Mouse (Mus musculus): ENCODE data around the gene Pde1a.
"Not testable (repeated sequence)": the region's sequence is repeated elsewhere in the genome, so short reads cannot be mapped to it uniquely, and the experiment has no call there.

Pde1a gene

DNA sequence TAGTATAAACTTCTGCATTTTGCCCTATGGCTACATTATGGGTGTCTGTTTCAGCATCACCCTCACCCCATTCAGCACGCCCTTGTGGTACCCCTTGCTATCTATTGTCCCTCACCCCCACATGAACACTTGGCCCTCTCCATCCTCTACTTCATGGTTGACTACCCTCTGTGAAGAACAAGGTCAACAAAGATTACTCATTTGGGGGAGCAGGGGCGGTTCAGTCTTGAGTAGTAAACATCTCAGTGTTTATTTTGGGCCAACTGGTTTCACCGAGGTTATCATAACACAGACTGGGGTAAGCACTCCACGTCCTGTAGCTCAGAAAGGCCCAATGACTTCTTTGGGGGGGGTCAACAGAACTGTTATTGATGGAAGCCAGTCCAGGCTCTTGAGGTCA is 164.3 kb downstream of the Pde1a start:
- no peak for DNase-seq (ENCODE audit: low spot score)

DNA sequence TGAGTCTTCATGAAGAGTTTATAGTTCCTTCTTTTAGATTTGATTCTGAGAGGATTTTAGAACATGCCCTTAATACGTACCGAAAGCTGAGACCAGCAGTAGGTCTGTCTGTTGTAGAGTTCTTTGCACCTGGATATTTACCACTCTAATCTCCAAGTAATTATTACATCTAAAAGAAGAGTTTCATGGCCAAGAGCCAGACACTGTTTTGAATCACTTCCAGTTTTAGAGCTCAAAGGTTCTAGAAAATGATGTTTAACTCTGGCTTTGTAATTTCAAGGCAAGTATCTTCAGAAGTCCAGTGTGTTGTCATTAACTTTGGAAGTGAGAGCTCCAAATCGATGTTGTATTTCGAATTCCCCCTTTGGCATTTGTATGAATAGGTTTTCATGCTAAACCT is 167.8 kb downstream of the Pde1a start:
- DNase-seq (ENCODE audit: low spot score), result no peak

DNA sequence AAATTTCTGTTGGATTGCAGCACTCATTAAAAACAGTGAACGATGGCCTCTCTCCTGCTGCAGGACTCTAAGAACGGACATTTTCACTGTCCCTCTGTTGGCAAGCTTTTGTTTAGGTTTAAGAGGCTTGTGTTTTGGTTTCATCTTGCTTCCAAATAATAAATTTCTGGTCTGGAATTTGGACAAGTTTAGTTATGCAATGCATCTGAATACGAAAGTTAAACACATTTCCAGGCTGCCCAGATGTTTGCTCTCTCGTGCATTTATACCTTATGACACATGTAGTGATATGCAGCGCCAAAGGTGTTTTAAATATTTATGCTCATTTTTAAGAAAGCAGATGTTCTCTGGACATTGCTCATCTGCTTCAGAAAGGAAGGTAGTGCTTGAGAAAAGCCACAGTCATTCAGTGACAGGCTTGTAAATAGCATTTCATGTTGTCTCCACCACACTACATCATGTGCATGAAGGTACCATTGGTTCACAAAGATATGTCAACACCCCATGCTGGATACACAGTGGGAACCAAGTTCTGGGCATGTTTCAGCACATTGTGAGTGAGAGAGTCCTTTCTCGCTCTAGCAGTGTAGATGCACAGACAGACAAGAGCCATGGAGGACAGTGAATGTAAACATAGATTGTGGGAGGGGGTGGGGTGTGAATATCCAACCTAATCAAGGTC is 171.5 kb downstream of the Pde1a start:
- DNase-seq (ENCODE audit: low spot score), result no peak

DNA sequence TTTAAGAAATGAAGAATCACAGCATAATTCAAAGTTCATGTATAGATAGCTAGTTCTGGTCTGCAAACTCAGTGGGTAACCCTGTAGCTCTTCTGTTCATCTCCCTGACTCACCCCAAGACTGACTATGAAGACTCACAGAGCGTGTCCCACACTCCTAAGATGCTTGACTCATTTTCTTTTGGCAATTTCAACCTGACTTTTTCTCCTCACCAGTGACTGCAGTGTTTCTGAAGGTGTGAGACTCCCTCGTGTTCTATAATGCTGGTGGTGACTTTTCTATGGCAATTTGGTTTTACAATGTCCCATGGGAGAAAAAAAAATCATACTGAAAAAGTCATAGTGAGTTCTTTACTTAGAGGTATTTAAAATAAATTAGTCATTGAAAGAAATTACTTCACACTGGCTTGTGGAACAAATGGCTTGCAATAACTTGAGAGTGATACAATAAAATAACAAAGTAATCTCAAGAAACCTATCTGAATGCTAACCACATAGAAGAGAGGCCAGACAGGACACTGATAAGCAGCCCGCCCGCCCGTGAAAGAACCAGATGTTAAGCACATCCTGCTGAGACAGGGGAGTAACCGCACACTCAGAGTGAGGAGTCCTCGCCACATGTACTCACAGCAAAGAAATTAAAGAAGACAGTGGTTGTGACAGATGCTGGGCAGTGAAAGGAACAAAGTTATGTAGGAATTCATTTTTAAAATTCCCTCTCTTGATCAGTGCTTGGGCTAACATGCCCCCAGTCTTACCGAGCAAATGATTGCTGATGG is 183.2 kb downstream of the Pde1a start:
- no peak for DNase-seq (ENCODE audit: low spot score)

DNA sequence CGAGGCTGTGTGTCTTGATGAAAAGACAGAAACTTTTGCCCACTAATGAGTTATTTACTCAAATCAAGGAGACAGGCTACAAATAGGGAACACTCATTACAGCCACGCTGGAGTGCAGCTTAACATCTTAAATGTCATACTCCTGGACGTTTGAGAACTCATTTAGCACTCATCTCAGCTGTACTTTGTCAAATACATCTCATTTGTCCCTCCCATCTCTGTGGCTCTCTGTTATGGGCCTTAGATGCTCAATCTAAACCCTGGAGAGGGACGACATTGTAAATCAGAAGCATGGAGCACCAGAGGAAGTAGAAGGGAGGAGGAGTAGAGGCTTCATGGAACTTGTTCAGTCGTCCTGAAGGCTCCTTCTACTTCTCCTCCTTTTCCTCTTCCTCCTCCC is 194.6 kb downstream of the Pde1a start:
- DNase-seq (ENCODE audit: low spot score), result no peak

DNA sequence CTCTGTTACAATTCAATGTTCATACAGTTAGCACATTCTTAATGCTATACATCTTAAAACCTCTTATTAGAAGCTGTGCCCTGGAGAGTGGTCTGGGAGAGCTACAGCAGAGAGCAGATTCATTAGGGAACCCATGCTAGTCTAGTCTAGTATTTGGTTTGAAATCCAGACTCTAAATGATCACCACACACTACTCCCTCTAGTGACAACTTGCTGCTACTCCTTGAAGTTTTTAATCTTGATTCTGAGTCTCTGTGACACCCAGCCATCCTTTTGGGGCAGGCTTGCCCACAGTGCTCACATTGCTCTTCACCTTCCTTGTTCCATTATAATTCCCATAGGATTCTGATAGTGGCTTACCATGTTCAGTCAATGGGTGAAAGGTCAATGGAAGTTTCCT is 206.9 kb downstream of the Pde1a start:
- DNase-seq (ENCODE audit: low spot score), result no peak

DNA sequence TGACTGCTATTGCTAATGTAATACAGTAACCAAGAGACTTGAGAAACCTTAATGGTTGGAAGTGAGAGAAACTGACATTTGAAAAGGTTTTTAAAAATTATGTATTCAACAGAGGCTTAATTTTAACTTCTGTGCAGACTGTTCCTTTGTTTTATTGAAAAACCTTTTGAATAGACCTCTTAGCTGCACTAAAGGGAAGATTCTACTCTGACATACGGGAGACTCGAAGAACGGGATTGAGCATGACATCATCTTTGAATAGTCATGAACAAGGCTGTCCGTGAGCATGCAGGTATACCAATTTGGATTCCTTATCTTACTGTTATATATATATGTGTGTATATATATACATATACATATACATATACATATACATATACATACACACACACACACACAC is 207.9 kb downstream of the Pde1a start:
- no peak for DNase-seq (ENCODE audit: low spot score)

DNA sequence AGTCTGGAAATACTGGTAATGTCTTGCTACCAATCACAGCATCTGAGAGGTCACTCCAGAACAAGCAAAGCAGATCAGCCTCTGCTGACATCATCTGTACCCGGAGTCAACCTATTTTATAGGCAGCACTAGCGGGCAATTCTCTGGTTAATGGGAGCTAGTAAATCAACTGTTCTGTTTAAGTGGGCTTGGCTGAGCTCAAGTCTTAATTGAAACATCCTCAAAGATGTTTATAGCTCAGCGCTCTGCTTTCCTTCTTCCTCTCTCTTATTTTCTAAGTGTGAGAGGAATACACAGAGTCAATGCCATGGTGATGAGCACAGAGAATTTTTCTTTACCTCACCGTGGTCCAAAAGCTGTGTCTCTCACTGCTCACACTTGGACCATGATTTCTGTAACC is 208.8 kb downstream of the Pde1a start:
- DNase-seq (ENCODE audit: low spot score), result no peak

DNA sequence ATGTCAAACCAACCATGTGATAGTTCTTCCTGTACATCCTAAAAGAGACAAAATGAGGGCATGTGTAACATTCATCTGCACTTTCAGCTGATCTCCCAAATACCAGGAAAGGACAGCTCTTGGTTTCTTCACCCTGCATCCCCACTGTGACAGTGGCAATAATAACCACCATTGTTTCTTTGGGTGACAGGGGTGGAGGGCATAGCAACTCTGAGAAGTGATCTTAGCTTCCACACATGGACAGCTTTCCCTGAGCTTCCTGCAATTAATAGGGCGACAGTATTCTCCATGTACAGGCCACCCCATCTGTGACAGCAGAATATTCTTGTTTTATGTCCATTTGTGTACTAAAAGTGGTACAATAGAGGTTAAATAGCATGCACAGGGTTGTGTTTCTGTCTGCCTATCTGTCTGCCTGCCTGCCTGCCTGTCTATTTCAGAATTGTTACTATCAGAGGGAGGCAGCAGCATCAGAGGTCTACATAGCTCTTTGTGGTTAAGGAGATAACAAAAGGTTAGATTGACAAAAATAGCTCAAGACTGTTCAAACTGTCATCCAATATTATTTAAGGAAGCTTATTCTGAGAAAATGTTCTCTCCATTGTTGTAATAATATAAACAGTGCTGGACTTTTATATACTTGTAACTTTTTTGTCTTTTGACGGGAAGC is 227.3 kb downstream of the Pde1a start:
- no peak for DNase-seq (ENCODE audit: low spot score)

DNA sequence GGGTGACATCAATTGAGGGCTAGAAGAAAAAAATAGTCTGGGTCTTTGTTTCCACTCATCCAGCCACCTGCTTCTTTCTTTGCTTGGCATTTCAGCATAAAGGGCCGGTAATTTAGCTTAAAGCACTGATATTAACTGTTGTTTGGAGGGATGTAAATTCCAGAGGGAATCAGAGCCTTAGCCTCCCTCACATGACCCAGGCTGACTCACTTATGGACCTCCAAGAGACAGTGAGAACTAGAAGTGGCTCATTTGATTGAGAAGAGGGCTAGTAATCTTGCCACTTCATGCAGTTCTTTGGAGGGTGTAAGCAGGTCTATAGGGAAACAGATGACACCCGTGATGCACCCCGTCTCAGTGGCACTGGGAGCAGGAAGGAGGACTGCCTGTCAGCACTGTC is 230.7 kb downstream of the Pde1a start:
- no peak for DNase-seq (ENCODE audit: low spot score)

DNA sequence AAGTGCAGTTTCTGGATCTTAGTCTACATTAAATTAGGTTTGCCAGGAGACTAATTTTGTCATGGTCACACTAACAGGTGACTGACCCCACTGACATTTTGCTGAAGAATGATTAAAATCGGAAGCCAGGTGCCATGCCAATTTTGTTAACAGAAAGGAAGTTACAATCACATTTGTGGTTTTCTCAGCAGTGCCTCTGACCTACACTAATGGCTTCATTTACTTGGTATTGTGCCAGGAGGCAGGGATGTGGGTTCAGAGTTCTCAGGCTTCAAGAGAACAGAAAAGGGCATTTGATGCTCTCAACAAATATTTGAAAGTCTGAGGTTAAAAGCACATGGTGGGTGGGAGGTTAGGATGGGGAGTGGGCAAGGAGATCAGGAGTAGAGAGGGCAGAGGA is 236.4 kb downstream of the Pde1a start:
- no peak for DNase-seq (ENCODE audit: low spot score)

DNA sequence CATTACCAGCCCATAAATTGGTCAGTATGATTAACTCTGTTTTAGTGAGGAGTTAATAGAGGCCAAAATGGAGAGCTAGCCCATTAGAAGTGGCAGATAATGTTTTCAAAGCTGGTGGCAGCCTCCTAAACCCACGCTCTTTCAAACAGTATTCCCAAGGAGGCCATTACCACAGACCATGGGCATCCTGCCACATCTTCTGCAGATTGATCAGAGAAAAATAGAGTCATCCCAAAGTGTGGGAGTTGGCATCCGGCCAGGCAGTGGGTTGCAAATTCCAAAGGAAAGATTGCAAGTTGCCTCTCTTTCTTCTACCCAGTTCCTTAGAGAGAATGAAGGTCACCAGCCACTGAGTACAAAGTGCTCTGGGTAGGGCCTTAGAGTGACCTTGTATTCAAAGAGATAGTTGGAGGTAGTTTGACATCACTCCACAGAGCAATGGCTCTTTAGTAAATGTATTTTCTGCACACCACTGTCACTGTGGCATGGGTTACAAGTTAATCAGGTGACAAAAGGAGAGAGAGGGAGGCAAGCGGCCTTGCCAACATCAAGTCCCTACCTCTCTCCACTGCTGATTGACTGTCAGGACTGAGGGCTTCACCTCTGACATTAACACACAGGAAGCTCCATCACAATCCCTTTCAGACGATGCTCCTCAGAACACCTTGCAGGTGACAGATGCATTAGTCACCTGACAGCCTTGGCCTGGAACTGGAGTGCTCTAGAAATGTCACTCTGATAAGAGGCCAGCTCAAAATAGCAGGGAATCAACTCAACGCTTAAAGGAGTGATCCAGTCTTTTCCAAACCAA is 237.3 kb downstream of the Pde1a start:
- DNase-seq (ENCODE audit: low spot score), result peak; percentile 31

DNA sequence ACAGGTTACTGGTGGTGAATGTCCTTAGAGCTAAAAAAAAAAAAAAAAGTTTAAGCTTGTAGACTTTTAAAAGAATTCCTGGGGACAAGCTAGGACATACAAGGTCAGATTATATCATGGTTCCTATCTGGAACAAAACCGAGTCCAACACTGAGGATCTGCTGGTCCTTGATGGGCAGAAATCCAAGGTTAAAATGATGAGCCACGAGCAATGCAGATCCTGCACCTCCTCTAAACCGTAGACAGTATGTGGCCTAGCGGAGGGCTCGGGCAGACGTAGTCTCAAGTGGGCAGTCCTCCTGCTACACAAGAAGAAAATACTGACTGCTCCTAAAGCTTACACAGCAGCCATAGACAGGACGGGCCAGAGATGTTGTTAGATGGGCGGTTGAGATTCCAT is 238.5 kb downstream of the Pde1a start:
- DNase-seq (ENCODE audit: low spot score), result no peak

DNA sequence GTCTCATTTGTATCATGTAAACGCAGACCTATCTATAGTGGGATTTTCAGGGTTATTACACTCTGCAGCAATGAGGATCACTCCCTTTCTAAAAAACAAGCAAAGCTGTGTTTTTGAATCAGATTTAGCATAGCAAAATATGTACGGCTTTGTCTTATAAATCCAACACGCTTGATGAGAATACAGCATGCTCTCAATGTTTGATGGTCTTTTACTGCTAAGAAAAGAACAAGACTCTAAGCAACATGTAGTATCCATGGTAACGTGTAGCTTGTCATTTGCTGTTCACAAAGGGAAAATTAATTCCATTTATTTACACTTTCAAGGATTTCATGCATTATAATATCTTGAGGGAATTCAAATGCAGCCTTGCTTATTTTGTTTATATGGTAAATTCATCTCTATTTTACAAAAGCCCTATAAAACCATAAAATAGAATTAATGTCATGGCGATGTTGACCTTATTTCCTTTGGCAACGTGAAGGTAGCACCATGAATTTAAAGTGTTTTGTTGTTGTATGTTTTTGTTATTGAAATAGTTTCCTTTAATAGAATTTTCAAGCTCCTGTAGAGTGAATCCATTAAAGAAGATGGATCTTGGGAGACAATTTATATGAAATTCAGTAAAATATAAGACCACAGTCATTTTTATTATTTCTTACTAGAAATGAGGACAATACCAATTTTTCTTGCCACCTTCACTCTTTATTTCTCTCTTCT is 245.5 kb downstream of the Pde1a start:
- no peak for DNase-seq (ENCODE audit: low spot score)

DNA sequence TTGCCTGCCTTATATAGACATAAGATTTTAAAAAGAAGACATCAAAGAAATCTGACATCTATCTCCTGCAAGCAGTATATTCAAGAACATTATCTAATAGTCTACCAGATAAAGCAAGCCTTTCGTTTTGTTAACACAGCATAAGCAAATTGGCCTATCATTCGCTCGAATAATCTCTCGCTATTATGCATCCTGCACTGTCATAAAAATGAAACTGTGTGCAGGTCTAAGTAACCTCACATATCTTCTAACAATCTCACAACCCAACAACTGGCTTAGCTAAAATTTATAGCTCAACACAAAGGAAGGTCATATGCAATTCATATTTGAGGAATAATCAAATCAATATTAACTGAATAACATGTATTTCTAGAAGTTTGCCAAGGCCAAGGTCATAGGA is 246.0 kb downstream of the Pde1a start:
- no peak for DNase-seq (ENCODE audit: low spot score)

DNA sequence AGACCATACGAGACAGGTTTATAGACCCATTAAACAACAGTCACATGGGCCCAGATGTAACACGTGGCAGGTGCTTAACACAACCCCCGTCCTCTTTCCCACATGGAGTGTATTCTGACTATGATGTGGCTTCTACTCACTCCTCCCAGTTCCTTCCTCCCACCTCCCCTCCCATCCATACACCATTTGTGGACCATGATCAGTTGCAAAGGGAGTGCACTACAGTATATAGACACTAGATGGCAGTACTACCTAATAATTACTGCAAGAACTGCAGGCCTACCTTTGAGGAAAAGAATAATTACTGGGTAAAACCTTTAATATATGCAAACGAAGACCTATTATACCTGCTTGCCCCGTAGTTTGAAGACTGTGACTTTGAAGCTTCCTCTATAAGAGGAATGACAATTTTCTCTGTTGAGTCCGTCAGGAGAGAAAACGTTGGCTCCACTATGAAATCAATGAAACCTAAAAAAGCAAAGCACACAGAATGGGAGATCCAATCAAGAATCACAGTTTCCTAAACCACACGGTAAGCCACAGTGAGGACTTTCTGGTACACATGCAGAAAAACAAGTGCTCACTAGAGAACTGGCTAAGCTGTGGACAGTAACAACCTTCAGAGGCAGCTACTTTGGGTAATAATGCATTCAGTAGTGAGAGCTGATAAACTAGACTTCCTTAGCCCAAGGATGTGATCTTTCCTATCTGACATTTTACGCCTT is 263.8 kb downstream of the Pde1a start:
- DNase-seq (ENCODE audit: low spot score), result peak; percentile 78

DNA sequence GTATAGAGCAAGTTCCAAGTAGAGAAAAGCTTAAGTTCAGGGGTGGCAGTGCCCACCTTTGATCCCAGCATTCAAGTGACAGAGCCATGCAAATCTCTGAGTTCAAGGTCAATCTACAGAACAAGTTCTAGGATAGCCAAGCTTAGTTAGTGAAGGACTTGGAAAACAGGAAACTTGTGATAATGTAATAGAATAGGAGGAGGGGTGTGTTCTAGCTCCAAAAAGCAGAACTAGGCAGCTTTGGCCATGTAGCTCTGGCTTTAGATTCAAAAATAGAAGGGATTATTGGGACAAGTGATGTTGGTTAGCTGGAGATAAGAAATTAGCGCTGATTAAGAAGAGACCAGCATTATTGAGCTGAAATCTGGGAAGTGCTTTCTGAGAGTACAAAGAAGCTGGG is 272.4 kb downstream of the Pde1a start:
- DNase-seq (ENCODE audit: low spot score), result no peak

DNA sequence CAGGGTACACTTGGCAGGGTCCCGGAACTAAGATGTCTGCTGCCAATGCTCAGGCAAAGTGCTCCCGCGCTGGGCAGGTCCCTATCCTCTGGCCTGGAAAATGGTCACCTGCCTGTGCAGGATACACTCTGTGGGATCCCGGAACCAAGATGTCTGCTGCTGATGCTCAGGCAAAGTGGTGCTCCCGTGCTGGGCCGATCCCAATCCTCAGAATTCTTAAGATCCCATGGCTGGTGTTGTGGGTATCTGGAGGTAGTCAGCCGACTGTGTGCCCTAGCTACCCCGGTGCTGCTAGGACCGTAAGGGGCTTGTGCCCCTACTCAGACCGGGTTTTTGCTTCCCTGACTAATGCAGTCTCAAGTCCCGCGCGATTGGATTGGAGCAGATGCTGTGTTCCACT is 281.9 kb downstream of the Pde1a start:
- not testable (repeated sequence) for DNase-seq (ENCODE audit: low spot score)

DNA sequence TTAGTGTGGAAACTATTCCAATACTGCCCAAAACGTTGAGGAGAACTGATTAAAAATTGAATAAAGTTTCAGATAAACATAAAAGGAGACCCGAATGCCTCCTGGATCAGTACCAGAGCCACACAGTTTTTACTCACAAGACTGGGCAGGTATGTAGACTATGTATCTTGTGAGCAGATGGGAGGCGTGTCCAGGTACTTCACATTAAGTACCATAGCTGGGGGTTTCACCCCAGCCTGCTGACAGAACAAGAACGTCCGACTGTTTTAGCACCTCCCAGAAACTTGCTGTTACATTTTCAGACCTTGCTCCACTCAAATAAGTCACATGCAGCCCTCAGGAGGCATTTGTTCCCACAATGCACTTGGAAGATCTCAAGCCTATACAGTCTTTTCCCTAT is 289.7 kb downstream of the Pde1a start:
- DNase-seq (ENCODE audit: low spot score), result no peak

DNA sequence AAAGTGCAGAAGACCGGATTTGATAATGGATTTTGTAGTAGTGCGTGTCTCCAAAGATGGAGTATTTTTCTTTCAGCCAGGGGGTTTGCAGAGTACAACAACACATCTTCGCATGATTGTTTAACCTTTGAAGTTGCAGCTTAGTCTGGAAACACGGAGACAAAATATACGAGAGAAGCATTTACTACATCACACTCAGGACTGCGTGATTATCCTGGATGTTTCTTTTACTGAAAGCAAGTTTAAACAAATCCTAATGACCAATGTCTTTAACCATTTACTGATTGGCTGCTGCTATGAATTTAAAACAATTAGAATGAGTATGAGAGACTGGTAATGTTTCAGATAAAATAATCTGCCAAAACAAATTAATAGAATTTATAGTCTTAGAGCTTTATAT is 290.2 kb downstream of the Pde1a start:
- no peak for DNase-seq (ENCODE audit: low spot score)

DNA sequence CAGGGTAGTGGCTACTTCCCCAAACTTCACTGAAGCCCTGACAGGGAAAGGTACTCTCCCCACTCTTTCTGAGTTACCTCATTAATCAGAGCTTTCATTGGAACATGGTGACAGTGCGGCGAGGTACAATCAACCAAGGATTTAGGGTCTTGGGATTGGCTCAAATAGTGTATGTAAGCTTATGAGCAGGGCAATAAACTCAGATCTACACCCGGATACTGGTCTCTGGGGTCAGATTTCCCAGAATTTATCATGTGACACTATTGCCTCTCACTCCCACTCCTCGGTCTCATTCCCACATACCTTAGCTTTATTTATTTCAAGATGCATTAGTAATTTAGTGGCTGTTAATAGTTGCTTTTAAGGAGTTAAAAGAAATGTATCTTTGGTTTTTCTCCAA is 303.4 kb downstream of the Pde1a start:
- DNase-seq (ENCODE audit: low spot score), result no peak

All from layer of hippocampus, adult 9-10 months (tissue).